Mouse (Mus musculus) embryonic facial prominence, embryonic 14.5 days (tissue): ENCODE results near the gene Apba2. TPM values are rescaled to one million over a fixed set of nuclear protein-coding genes. Genes with fewer than 3 reads are reported as not detected.
A peak's percentile ranks its signal among the peaks of the same experiment; 100 is the strongest.

Experiments used
- ATAC-seq: fragments of 200-750 bp; cut with Nextera tagmentation; 2 replicates; pipeline ENCODE4 v1.8.0; 2017; ENCODE audit warnings: low read depth, moderate number of reproducible peaks, moderate TSS enrichment
- DNase-seq: peaks from one replicate; pipeline ENCODE4 v3.0.0-alpha.2; 2015; ENCODE audit warnings: low spot score
- H3K27ac ChIP-seq: fragments of 300-500 bp; sonication (generic); replicated peaks from 2 replicates; pipeline ENCODE4 v1.5.1; 2014; ENCODE audit warnings: low read depth, mild to moderate bottlenecking, low read length, moderate library complexity
- H3K27me3 ChIP-seq: fragments of 300-500 bp; sonication (generic); replicated peaks from 2 replicates; pipeline ENCODE4 v1.6.1; 2014; ENCODE audit warnings: low read length; ENCODE audit not compliant: control insufficient read depth, insufficient read depth
- H3K36me3 ChIP-seq: fragments of 300-500 bp; sonication (generic); 2 replicates; pipeline ENCODE4 v1.6.1; 2014; ENCODE audit warnings: low read length, mixed read lengths; ENCODE audit not compliant: control insufficient read depth, insufficient read depth
- H3K4me1 ChIP-seq: fragments of 300-500 bp; sonication (generic); 2 replicates; pipeline ENCODE4 v1.6.1; 2014; ENCODE audit warnings: antibody characterized with exemption, low read length; ENCODE audit not compliant: control insufficient read depth, insufficient read depth
- H3K4me2 ChIP-seq: fragments of 300-500 bp; sonication (generic); 2 replicates; pipeline ENCODE4 v1.6.1; 2014; ENCODE audit warnings: low read depth, mild to moderate bottlenecking, low read length, moderate library complexity, mixed read lengths
- H3K4me3 ChIP-seq: fragments of 300-500 bp; sonication (generic); 2 replicates; pipeline ENCODE4 v1.5.1; 2014; ENCODE audit warnings: low read depth, mild to moderate bottlenecking, low read length
- H3K9ac ChIP-seq: fragments of 300-500 bp; sonication (generic); 2 replicates; pipeline ENCODE4 v1.6.1; 2014; ENCODE audit warnings: low read depth, mild to moderate bottlenecking, low read length, moderate library complexity, mixed read lengths
- H3K9me3 ChIP-seq: fragments of 300-500 bp; sonication (generic); 2 replicates; pipeline ENCODE4 v1.6.1; 2016; ENCODE audit warnings: low read length; ENCODE audit not compliant: control insufficient read depth
- WGBS: fragments of 180-500 bp; shearing (Covaris S2); extraction: QIAGEN DNeasy Blood & Tissue Kit; methylation state at CpG from one replicate; pipeline ENCODE4 v1.1.7; 2014; 5-methylcytosine and 5-hydroxymethylcytosine counted together
- polyA plus RNA-seq: library from polyadenylated mRNA; unstranded; fragments of >200 nt; fragmentation: Nextera tagmentation; extraction: Ambion mirVana; gene quantifications from 2 replicates; pipeline ENCODE4 v1.2.1, GENCODE M21; 2014

Apba2 gene
- polyA plus RNA-seq, 1 experiment from 2014 or later, result 9.0 TPM

DNA sequence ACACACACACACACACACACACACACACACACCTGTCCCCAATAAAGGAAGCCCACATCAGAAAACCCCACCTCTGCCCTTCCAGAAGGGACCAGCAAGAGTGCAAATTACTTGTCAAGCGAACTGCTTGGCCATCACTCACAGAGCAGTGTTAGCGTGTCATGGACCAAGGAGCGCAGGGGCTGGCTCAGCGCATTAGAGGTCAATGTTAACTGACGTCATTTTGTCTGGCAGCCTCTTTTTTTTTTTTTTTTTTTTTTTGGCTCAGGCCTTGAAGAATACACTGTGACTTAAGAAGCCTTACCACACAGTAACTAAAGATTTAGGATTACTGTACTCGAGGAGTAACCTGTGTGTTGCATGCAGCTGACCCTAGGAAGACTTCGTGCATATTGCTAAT lies 252.7 kb downstream of the Apba2 start:
- DNase-seq, result no peak
- no peak overlapping the region for H3K9ac ChIP-seq
- WGBS, result 68% methylated on average over 7 of the region's 7 CpGs
- no peaks in the 10 kb centered on the region for H3K36me3 ChIP-seq
- no peak overlapping the region for H3K4me2 ChIP-seq
- H3K9me3 ChIP-seq, result no peaks in the 10 kb centered on the region
- no peak for ATAC-seq
- no peaks in the 10 kb centered on the region for H3K4me1 ChIP-seq
- no peak overlapping the region for H3K4me3 ChIP-seq
- no peaks in the 10 kb centered on the region for H3K27me3 ChIP-seq
- no peak overlapping the region for H3K27ac ChIP-seq

DNA sequence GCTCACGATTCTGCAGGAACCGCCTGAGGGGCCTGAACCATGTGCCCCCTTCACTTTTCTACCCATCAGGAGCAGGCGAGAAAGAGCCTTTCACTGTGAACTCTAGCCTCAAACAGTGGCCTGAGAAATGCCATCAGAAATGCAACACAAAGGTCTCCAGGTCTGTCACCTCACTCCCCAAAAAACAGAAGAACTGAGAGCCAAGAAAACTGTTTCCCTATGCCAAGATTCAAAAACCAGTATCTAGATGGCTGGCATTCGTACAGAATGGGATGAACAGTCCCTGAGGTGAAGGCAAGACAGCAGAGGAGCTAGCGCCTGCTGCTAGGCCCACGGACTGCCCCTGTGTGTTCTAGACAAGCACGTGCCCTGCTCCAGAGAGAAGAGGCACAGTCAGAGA lies 253.6 kb downstream of the Apba2 start:
- Histone ChIP-seq H3K9me3 (no peaks in the 10 kb centered on the region), H3K4me1 (no peaks in the 10 kb centered on the region), H3K9ac (no peak overlapping the region), H3K36me3 (no peaks in the 10 kb centered on the region), H3K4me2 (no peak overlapping the region), H3K4me3 (no peak overlapping the region), H3K27ac (no peak overlapping the region), H3K27me3 (no peaks in the 10 kb centered on the region)
- no peak for ATAC-seq
- whole genome bisulfite sequencing, result 84% methylated on average over 7 of the region's 7 CpGs
- DNase-seq, result no peak

DNA sequence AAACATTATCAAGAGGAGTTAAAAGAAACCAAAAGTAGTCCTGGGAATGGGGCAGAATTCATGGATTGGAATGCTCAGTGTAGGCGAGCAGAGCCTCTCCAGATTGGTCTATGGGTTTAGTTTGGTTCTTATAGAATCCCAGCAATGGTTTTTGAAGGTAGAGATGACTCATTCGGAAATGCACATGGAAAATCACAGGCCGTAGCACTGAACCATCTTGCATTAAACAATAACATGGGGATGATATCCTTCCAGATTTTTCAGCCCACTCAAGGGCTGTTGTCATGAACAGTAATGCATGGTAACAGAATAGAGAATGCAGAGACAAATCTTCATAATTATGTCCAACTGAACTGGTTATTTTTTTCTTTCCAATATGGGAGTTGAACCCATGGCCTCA lies 264.1 kb downstream of the Apba2 start:
- Histone ChIP-seq H3K36me3 (no peaks in the 10 kb centered on the region), H3K9me3 (no peaks in the 10 kb centered on the region), H3K9ac (no peak overlapping the region), H3K27me3 (no peaks in the 10 kb centered on the region), H3K4me3 (no peak overlapping the region), H3K27ac (no peak overlapping the region), H3K4me1 (no peaks in the 10 kb centered on the region), H3K4me2 (no peak overlapping the region)
- ATAC-seq (no peak), DNase-seq (no peak)
- 81% methylated on average over 3 of the region's 3 CpGs for WGBS

DNA sequence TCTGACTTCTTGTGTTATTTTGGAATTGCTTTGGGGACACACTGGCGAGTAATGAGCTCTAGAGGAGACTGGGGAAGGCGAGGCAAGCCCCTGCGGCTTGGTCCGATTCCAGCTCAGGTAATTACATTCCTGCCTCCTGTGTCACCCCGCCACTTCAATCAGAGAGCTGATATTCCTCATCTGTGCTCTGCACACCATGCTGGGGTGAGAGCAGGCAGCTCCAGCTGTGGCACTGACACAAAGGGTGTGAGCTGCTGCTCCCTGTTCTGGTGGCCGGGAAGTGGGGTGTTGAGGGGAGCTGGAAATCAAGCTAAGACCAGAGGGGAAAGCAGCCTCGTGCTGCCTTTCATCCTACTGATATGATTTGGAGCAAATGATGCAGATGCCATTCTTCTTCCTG lies 268.3 kb downstream of the Apba2 start:
- Histone ChIP-seq H3K27me3 (no peaks in the 10 kb centered on the region), H3K9ac (no peak overlapping the region), H3K27ac (no peak overlapping the region), H3K4me2 (no peak overlapping the region), H3K36me3 (no peaks in the 10 kb centered on the region), H3K9me3 (no peaks in the 10 kb centered on the region), H3K4me1 (no peaks in the 10 kb centered on the region), H3K4me3 (no peak overlapping the region)
- ATAC-seq (0 out of 2 replicates have a peak, but pooled peaks have one; percentile 15), DNase-seq (no peak)
- WGBS, result 38% methylated on average over 7 of the region's 7 CpGs

DNA sequence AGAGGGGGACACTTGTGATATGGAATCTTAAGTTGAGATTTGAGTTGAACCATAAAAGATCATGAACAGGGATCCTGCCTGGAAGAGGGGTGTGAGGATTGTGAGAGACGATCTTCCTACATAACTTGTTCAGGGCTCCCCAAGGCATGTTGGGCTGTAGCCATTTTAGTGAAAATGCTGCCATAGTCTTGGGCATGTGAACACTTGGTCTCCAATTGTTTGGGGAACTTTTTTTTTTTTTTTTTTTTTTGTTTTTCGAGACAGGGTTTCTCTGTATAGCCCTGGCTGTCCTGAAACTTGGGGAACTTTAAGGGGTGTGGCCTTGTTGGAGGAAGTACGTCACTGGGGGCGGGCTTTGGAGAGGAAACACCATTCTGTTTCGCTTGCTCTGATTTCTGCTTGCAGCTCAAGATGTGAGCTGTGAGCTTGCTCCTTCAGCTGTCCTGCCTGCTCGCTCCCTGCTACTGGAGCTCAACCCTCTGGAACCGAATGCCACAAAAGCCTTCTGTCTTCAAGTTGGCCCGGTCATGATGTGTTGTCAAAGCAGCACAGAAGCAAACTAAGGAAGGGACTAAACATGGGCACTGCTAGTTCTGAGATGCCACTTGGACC lies 269.4 kb downstream of the Apba2 start:
- Histone ChIP-seq H3K9ac (no peak overlapping the region), H3K27ac (no peak overlapping the region), H3K4me2 (no peak overlapping the region), H3K36me3 (no peaks in the 10 kb centered on the region), H3K9me3 (no peaks in the 10 kb centered on the region), H3K4me3 (no peak overlapping the region), H3K27me3 (no peaks in the 10 kb centered on the region), H3K4me1 (no peaks in the 10 kb centered on the region)
- DNase-seq (no peak), ATAC-seq (no peak)
- 72% methylated on average over 8 of the region's 8 CpGs for WGBS

DNA sequence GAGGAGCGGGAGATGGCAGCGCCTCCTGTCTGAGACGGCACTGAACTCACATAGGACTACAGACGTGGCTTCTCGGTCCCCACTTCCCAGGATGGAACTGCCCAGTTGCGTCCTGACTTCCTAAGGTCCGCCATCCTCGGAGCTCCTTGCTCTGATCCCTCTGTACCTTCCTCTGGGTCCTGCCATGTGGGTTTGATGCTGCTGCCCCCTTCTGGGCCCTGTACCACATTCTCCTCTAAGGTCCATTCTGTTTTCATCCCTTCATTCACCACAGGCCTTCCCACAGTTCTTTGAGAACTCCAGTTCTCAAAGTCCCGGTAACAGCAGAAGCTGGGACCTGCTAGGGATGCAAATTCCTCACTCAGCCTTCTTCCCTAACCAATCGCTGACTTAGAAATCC lies 272.0 kb downstream of the Apba2 start:
- Histone ChIP-seq H3K27ac (no peak overlapping the region), H3K4me2 (no peak overlapping the region), H3K27me3 (no peaks in the 10 kb centered on the region), H3K9me3 (no peaks in the 10 kb centered on the region), H3K4me1 (no peaks in the 10 kb centered on the region), H3K9ac (no peak overlapping the region), H3K4me3 (no peak overlapping the region), H3K36me3 (no peaks in the 10 kb centered on the region)
- ATAC-seq, result no peak
- DNase-seq, result no peak
- 36% methylated on average over 10 of the region's 10 CpGs for WGBS

DNA sequence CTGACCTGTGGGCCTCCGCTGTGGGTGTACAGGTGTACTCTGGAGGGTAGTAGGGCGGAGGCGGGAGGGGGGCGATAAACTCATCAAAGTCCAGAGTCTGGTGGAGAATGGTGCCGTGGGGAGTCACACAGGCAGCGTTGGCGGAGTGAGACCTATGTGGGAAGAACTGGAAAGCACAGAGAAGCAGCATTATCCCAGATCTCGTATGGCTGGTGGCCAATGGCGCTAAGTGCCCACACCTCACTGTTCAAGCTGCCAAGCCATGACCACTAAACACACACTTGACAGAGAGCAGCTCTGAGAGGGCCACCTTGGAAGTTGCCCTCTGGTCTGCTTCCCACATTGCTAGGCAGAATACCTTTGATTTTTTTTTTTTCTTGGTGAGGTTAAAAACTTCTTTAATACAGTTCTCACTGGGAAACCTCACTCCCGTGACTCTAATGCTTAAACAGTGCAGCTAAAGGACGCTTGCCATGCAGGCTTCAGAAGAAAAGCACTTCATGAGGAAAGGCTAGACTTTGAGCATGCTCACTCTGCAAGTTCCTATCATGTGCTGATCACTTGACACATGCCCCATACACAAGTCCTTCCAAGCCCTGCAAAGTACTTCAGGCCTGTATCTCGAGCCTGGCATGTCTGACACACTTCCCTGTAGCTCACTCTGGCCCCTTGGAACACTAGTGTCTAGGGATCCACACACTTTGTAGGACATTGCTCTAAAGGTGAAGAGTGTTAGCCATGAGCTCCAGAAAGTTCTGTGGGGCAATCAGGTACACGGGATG lies 275.4 kb downstream of the Apba2 start:
- Histone ChIP-seq H3K4me1 (no peaks in the 10 kb centered on the region), H3K4me3 (no peak overlapping the region), H3K4me2 (no peak overlapping the region), H3K27me3 (no peaks in the 10 kb centered on the region), H3K27ac (no peak overlapping the region), H3K9me3 (no peaks in the 10 kb centered on the region), H3K9ac (no peak overlapping the region), H3K36me3 (no peaks in the 10 kb centered on the region)
- ATAC-seq (no peak), DNase-seq (no peak)
- 82% methylated on average over 13 of the region's 13 CpGs for WGBS

DNA sequence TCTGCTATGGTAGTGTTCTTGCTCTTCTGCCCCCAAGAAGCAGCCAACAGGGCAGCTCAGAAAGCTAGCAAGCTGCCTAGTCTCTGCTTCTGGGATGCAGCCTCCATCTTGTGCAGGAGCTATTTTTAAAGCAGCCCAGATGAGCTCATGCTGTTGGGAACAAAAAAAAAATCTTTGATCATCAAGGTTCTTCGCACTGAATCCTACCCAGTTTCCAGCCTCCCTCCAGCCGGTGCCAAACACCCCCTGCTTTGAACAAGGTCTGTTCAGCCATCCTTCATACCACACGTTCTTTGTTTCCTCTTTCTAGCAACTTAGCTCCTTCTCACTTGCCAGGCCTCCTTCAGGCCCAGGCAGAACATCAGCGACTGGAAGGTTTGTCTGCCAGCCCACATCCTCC lies 278.0 kb downstream of the Apba2 start:
- WGBS, result 70% methylated on average over 4 of the region's 4 CpGs
- Histone ChIP-seq H3K9ac (no peak overlapping the region), H3K27me3 (no peaks in the 10 kb centered on the region), H3K9me3 (no peaks in the 10 kb centered on the region), H3K27ac (no peak overlapping the region), H3K36me3 (no peaks in the 10 kb centered on the region), H3K4me3 (no peak overlapping the region), H3K4me1 (no peaks in the 10 kb centered on the region), H3K4me2 (no peak overlapping the region)
- ATAC-seq (no peak), DNase-seq (no peak)

DNA sequence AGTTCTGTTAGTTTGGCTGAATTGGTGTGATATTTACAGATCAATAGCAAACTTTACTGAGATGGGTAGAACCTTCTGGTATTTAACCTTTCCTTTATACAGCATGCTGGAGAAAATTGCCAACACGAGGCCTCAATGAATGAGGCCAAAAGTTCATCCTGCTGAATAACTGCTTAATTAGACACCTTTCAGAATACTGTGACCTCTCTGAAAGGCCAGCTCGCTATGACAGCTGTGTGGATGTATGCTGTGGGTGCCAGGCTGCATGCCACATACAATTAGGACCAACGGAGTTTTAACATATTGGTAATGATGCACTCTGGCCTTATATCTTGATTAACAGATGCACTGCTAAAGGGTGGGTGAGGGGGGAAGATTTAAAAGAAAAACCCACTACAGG lies 283.5 kb downstream of the Apba2 start:
- Histone ChIP-seq H3K9me3 (no peaks in the 10 kb centered on the region), H3K27me3 (no peaks in the 10 kb centered on the region), H3K4me1 (no peaks in the 10 kb centered on the region), H3K36me3 (no peaks in the 10 kb centered on the region), H3K4me3 (no peak overlapping the region), H3K27ac (no peak overlapping the region), H3K4me2 (no peak overlapping the region), H3K9ac (no peak overlapping the region)
- DNase-seq (no peak), ATAC-seq (no peak)
- 36% methylated on average over 3 of the region's 3 CpGs for WGBS
